Mouse (Mus musculus) G1E (cell line): ENCODE measurements around the gene Tas2r143.

Source experiments
- CTCF ChIP-seq: IDR thresholded peaks from 2 replicates; pipeline ENCODE4 v1.5.1; 2012; ENCODE audit warnings: low read depth, low read length, inconsistent platforms, mixed read lengths
- POLR2AphosphoS5 ChIP-seq: IDR thresholded peaks from 2 replicates; pipeline ENCODE4 v1.6.1; 2012; ENCODE audit warnings: low read depth, low read length, inconsistent platforms; ENCODE audit not compliant: insufficient replicate concordance

DNA sequence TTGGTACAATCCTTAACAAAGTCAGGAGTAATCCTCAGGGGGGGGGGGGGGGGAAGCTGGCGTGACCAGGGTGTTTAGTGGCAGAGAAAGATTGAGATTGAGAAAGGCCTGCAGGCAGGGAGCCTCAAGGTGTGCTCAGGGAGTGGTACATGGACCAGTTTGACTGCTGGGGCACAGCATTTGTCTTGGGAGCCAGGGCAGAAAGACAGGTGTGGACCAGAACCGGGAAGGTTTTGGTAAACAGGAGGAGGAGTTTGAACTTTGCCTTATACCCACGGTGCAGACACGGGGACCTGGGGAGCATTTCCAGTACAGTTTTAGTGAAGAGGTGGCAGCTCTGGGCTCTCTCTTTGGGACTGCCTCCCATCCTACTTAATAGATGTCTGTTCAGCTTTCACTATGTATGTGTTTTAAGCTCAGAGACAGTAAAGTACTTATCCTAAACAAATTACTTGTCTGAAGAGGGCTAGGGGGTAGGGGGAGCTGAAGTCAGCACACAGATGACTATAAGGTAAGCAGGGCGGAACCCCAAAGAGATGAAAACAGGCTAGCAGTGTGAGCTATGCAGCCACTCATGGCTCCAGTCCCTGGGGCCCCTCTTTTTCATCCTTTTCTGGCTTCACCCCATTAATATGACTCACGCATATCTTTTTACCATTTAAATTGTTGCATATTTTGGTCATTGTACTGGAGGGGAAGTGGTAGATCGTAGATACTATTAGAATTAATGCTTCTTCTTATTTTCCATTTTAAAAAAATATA lies 26.2 kb upstream of the Tas2r143 start:
- TF ChIP-seq CTCF (no peak), POLR2AphosphoS5 (no peak)
